Mouse (Mus musculus) macrophage (primary cell): ENCODE results near the gene Neurl4. TPM values are rescaled to one million over a fixed set of nuclear protein-coding genes. Genes with fewer than 3 reads are reported as not detected.
"Not testable (repeated sequence)": the region's sequence is repeated elsewhere in the genome, so short reads cannot be mapped to it uniquely, and the experiment has no call there.

ENCODE experiments used
- H3K27ac ChIP-seq: fragments of 350-480 bp; formaldehyde crosslinking; 2 replicates; pipeline ENCODE4 v1.9.0; 2021
- H3K36me3 ChIP-seq: fragments of 350-480 bp; formaldehyde crosslinking; 2 replicates; pipeline ENCODE4 v1.9.0; 2021; ENCODE audit errors: inconsistent target
- H3K4me3 ChIP-seq: fragments of 350-480 bp; formaldehyde crosslinking; 2 replicates; pipeline ENCODE4 v1.9.0; 2021; ENCODE audit errors: inconsistent target
- H3K79me2 ChIP-seq: fragments of 350-480 bp; formaldehyde crosslinking; 2 replicates; pipeline ENCODE4 v1.9.0; 2021; ENCODE audit errors: inconsistent target
- WGBS: methylation state at CpG from one replicate; pipeline ENCODE4 v1.1.7; 2026; ENCODE audit warnings: inconsistent platforms; ENCODE audit not compliant: missing documents; 5-methylcytosine and 5-hydroxymethylcytosine counted together
- polyA plus RNA-seq: library from polyadenylated mRNA; stranded (reverse); fragments of 250-400 nt; gene quantifications from 3 replicates; pipeline ENCODE4 v1.2.4, GENCODE M21; 2018; ENCODE audit warnings: inconsistent platforms
- total RNA-seq, 78 experiments: library from RNA; depleted of rRNA; stranded (reverse); fragments of 250-400 nt; gene quantifications; 1 replicate in 9 of 78; 2 replicates in 24 of 78; 3 replicates in 43 of 78; 4 replicates in 2 of 78; pipeline ENCODE4 v1.2.4; 2018; ENCODE audit warnings: inconsistent platforms in 56 of 78

Neurl4 gene
- 100 to 1,000 TPM in 8 of 26 experiments, 10 to 100 TPM in 18; 15.8 to 173 (median 76.4) TPM for total RNA-seq (2018; cell fraction: chromatin; rRNA removed)
- total RNA-seq (2018; cell fraction: cytosol; rRNA removed), result 10 to 100 TPM in 25 of 26 experiments, 1 to 10 TPM in 1; 6.2 to 23.8 (median 16.5) TPM
- 10 to 100 TPM; 14.3 to 66.7 (median 40.0) TPM for total RNA-seq (2018; cell fraction: nucleus; rRNA removed)
- polyA plus RNA-seq, result 14.9 to 19.2 TPM (median 15.6 TPM) in 3 replicates

DNA sequence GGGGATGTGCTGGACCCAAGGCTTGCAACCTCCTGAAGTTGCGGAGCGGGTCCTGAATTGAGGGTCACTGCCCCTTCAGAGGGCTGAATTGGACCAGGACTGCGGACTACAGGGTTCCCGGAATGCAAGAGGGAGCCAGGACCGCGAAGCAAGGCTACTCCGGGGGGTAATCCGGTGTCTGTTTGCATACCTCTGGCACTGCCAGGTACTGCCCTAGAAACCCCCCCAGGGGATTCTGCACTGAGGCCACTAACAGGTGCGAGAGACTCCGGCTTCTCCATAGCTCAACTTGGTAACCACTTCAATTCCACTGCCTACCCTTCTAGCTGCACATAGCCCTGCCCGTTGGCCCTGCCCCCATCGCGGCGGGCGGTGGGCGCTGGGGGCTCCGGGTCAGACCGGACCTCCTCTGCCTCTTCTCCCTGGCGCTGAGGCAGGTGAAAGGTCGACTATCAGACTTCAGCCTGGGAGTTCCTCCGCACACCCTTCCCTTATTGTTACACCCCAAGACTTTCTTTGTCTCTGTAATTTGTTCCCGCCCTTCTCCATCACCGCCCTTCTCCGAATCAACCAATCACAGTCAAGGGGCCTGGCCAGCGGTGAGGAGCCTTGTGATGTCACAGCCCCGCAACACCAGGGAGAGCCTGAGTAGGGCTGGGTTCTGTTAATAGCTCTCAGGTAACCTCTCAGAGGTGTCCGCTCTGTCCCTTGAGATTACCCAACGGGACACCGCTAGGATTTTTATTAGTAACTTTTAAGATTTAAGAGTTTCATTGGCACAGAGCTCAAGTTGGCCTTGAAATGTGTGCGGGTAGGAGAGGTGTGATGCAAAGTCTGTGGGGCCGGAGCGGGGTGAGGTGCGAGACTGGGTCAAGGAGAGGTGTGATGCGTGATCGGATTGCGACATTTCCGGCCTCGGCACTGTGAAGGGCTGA, at the start of gene Neurl4, which contains the start of gene 2810408A11Rik:
Gene Neurl4, plus strand, starts transcription at position 602 of the 935 bp plus-strand sequence.
Gene 2810408A11Rik, minus strand, starts transcription at position 517 of the 935 bp plus-strand sequence.
- H3K36me3 ChIP-seq, result peaks cover 22% of the 10 kb centered on the region
- whole genome bisulfite sequencing, result under 1% methylated on average over 38 of the region's 38 CpGs
- peak within 1 kb of the TSS; percentile 87 for H3K27ac ChIP-seq
- peak within 1 kb of the TSS; percentile 69 for H3K4me3 ChIP-seq
- no peaks in the 10 kb centered on the region; the same call in 1 of the 2 replicates for H3K79me2 ChIP-seq

DNA sequence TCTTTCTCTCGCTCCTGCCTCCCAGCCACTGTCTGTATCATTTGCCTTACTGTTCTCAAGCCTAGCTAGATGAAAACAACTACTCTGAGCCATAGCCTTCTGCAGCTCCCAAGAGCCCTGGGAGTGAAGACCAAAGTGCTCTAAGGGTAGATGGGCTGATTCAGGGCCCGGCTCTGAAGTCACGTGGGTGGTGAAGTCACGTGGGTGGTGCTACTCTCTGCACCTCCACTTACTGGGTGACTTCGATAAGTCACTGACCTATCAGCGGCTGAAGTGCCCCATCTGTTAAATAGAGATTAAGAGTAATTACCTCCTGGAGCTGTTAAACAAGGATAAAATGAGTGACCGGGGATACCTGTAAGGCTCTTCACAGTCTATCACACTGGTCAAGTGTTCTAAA, 46.9 kb upstream of the Neurl4 start:
- Histone ChIP-seq H3K36me3 (peaks cover 15% of the 10 kb centered on the region; the same call in 1 of the 2 replicates), H3K4me3 (no peak overlapping the region), H3K79me2 (no peaks in the 10 kb centered on the region), H3K27ac (no peak overlapping the region)
- WGBS, result 39% methylated on average over 7 of the region's 7 CpGs

DNA sequence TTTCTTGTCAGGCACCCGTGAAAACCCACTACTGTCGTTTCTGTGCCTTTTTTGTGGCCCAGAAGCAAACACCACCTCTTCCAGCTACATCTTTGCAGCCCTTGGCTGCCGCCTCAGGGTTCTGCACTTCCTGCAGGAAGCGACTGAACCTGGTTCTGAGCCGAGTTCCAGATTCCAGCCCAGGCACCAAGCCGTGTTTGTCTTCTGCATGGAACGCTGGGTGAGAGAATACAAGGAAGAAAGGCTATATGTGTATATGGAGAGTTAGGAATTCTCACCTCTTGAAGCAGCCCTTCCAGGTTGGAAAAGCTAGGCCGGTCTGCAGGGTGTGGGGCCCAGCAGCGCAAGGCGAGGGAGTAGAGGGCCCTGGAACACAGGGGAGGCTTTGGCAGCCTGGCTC, 46.2 kb upstream of the Neurl4 start:
- Histone ChIP-seq H3K36me3 (peaks cover 15% of the 10 kb centered on the region; the same call in 1 of the 2 replicates), H3K27ac (no peak overlapping the region), H3K79me2 (no peaks in the 10 kb centered on the region), H3K4me3 (no peak overlapping the region)
- 64% methylated on average over 10 of the region's 10 CpGs for WGBS

DNA sequence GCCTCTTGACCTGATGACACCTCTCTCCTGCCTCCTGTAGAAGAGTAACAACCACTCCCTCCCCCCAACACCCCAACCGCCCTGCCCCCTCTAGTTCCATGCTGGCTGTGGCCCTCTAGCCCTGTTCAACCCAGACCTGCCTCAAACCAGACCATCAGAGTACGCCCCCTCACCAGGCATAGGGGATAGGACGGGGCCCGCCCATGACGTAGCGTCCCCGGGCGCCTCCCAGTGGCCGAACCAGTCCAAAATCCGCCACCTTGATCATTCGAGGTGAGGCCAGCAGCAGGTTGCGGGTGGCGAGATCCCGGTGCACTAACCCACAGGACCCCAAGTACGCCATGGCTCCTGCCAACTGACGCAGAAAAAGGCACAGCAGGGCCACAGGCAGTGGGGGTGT, 45.5 kb upstream of the Neurl4 start:
- Histone ChIP-seq H3K4me3 (no peak overlapping the region), H3K36me3 (peaks cover 13% of the 10 kb centered on the region; the same call in 1 of the 2 replicates), H3K27ac (no peak overlapping the region), H3K79me2 (no peaks in the 10 kb centered on the region)
- WGBS, result 37% methylated on average over 15 of the region's 16 CpGs

DNA sequence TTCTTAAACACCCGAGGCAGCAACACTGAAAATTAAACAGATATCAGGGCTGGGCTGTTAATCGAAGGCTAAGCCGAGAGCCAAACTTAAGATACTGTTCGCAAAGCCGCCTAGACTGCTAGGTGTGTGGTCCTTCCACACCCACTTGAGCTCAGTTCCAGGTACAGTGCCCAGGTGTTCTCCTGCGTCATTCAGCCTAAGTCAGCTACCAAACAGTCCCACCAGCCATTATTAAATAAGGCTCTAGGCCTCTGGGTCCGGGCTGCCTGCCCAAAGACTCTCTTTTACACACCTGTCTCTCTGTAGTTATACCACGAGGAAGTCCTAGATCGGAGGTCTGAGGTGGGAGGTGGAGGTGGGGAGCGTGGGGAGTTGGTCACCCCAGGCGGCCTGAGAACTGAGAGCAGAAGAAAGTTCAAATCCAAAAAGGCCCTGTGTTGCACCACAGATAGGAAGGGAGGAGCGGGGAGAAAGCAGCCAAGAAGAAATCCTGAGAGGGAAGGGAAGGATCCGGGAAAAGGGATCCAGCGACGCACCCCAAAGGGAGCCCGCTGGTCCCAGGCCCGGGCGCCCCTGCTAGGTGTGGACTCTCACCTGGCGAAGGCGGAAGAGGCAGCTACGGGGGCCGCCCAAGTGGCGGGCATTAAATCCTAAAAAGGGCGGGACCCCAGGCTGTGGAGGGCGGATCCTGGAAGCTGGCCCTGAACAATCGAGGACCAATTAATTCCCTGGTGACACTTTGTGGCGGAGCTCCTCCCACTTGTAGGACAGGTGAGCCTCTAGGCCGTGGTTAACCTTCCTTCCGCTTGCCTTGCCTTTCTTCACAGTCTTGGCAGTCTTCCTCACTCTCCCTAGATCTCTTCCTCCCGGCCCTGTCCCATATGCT, 42.5 kb upstream of the Neurl4 start, which contains the start of gene Tnk1:
Gene Tnk1, minus strand, starts transcription at position 618 of the 886 bp plus-strand sequence.
- H3K27ac ChIP-seq, result no peak within 1 kb of the TSS
- no peak within 1 kb of the TSS for H3K4me3 ChIP-seq
- no peaks in the 10 kb centered on the region for H3K36me3 ChIP-seq
- WGBS, result 87% methylated on average over 29 of the region's 30 CpGs
- no peaks in the 10 kb centered on the region for H3K79me2 ChIP-seq

DNA sequence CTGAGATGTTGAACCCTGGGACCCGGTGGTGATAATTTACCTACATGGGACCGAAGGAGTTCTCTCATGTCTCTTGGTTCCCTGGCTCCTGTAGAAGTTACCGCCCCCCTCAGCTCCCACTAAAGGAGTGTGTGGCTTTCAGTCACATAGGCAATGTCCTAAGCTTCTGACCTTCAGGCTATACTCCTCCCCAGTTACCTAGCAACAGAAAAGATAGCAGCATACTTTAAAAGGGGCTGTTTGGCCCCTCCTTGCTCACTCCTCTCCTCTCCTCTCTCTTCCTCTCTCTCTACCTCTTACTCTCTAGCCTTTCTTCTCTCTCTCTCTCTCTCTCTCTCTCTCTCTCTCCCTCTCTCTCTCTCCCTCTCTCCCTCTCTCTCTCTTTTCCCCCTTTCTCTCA, 37.1 kb upstream of the Neurl4 start:
- H3K4me3 ChIP-seq, H3K36me3 ChIP-seq, H3K27ac ChIP-seq, H3K79me2 ChIP-seq: not testable (repeated sequence)
- WGBS, result 83% methylated on average over 3 of the region's 3 CpGs

DNA sequence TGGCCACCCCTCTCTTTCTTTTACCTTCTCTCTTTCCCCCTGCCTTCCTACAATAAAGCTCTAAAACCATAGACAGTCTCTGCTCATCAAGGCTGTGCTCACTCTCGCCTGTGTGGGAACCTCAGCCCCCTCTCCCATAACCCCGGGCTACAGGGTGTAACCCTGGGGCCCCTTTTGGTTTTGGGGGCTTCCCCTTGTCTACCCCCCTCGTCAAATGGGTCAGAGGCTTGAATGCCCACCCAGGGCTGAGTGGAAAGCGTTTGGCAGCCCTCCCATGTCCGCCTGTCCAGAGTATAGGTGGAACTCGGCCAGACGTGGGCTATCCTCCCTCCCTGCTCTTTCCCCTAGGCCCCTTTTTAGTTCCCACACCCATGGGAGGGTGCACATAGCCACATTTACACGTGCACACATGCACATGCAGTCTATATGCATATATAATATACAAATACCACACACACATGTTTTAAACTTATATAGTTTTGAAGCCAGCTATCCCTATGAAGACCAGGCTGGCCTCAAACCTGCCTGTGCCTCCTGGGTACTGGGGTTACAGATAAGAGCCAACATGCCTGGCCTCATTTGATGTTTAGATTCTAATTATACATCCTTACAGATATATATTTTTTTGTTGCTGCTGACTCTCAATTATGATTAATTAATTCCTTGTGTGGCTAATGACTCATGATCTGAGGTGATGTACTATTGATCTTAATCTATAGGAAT, 36.6 kb upstream of the Neurl4 start:
- H3K27ac ChIP-seq, result no peak overlapping the region
- WGBS, result 52% methylated on average over 8 of the region's 8 CpGs
- H3K79me2 ChIP-seq, result no peaks in the 10 kb centered on the region

DNA sequence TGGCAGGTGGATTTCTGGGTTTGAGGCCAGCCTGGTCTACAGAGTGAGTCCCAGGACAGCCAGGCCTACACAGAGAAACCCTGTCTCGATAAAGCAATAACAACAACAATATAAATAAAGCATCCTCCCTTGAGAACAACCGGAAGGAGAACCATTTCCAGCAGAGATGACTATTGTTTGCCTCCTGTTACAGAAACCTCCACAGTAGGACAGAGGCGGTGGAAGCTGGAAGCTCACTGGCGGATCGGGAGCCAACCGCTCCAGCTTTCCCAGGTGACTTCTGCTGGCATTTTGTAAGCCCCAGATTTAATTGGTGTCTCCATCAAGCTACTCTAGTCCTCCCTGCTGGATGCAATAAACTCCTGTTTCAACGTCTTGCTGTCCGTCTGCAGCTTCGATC, 35.3 kb upstream of the Neurl4 start:
- no peaks in the 10 kb centered on the region for H3K36me3 ChIP-seq
- H3K79me2 ChIP-seq, result no peaks in the 10 kb centered on the region
- 93% methylated on average over 9 of the region's 9 CpGs for WGBS
- H3K4me3 ChIP-seq, result no peak overlapping the region
- H3K27ac ChIP-seq, result no peak overlapping the region

More for the DNA sequence above, 36.6 kb upstream of the Neurl4 start:
- Histone ChIP-seq H3K4me3 (no peak overlapping the region), H3K36me3 (no peaks in the 10 kb centered on the region)

DNA sequence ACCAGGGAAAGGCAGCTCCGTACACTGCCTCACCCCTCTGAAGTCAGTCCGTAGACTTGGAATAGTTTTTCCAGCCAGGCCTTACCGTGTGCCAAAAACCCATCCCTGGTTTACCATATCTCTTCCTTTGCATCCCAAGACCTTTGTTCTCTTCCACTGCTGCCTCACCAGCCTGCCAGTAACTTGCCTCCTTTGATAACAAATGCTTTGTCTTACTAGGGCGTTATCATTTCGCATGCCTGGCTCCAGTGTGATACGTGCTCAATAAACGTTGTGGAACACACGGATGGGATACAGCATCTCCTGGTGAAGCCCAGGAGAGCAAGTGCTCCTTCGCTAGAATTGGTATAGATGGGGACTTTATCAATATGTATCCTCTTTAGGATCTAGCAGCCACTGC, 33.5 kb upstream of the Neurl4 start:
- Histone ChIP-seq H3K4me3 (no peak overlapping the region), H3K27ac (no peak overlapping the region), H3K36me3 (no peaks in the 10 kb centered on the region), H3K79me2 (no peaks in the 10 kb centered on the region)
- 87% methylated on average over 9 of the region's 9 CpGs for WGBS

DNA sequence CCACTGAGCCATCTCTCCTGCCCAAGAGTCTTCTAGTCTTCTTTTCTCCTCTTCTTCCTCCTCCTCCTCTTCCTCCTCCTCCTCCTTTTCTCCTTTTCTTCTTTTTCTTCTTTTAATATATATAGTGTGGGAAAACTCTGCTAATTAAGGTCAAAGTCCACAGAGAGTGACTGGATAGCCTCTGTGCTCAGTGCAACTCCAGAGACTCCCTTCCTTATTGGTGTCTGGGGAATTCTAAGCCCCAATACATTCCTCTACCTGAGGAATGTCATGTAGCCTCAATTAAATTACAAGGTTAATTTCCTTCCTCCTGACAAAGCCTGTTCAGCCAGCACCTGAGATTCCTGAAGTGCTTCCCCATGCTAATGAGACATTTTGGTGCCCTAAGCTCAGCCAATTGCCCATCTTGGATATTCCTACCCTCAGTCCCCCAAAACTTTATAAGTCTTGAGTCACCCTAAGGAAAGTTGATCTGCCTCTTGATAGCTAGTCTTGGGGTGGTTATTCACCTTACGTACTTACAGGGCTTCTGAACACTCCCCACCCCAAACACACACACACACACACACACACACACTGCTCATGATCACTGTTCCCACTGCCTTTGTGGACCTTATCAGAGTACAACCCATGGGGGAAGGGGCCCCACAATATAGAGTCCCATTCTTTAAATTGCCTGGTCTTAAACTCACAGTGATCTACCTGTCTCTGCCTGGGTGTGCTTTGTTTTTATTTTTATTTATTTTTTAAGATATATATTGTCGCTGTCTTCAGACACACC, 30.4 kb upstream of the Neurl4 start:
- WGBS, result 100% methylated on average over 2 of the region's 2 CpGs
- H3K36me3 ChIP-seq, result no peaks in the 10 kb centered on the region
- no peak overlapping the region for H3K4me3 ChIP-seq
- H3K27ac ChIP-seq, result no peak overlapping the region
- H3K79me2 ChIP-seq, result no peaks in the 10 kb centered on the region

DNA sequence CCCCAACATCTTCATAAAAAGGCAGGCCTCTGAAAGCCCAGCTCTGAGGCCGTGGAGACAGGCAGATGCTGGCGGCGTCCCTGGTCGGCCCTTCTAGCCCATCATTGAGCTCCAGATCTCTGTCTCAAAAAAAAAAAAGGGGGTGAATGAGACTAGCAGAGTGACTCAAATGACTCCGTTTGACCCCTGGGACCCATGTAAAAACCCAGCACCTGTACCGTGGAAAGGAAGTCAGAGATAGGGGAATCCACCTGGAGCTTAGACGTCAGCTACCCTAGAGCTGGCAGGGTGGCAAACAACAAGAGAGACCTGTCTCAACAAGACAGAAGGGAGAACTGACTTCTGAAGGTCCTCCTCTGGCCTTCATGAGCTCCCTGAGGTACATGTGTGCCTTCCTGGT, 29.1 kb upstream of the Neurl4 start:
- Histone ChIP-seq H3K79me2 (no peaks in the 10 kb centered on the region), H3K36me3 (no peaks in the 10 kb centered on the region), H3K27ac (no peak overlapping the region), H3K4me3 (no peak overlapping the region)
- 89% methylated on average over 7 of the region's 7 CpGs for WGBS

DNA sequence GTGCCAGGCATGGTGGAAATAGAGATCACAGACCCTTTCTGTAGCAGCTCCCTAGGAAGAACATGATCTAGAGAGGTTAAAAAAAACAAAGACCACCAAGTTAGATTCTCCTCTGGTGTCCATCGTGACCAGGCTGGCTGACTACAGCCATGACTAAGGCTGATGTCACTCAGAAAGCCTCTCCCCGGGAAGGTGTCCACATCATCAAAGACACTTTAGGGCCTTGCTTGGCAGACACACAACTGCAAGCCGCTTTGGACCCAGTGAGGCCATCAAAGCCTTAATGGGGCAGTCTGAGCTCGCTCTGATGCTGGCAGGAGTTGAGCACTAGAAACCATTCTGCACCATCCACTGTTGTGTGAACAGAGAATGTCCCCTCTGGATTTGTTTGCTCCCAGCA, 28.4 kb upstream of the Neurl4 start:
- WGBS, result 81% methylated on average over 4 of the region's 4 CpGs
- Histone ChIP-seq H3K4me3 (no peak overlapping the region), H3K27ac (no peak overlapping the region), H3K79me2 (no peaks in the 10 kb centered on the region), H3K36me3 (no peaks in the 10 kb centered on the region)

DNA sequence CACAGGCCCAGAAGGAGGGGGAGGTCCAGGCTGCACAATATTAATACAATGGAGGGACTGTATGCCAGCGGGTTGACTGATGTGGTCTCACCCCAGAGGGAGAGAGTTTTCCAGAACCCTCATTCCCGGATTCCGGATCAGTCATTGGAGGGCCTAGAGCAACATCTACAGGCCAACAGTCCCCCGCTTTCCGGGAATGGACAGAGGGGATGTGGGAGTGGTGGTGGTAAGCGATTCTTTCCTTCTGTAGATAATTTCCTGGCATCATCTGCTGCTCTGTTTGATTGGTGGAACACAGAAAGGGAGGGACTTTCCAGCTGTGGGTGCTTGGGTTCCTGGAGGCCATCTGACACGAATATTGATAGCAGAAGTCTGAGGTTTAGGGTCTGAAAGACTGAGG, 24.7 kb upstream of the Neurl4 start:
- H3K27ac ChIP-seq, result no peak overlapping the region
- WGBS, result 57% methylated on average over 7 of the region's 7 CpGs
- no peak overlapping the region for H3K4me3 ChIP-seq
- H3K79me2 ChIP-seq, result peaks cover 16% of the 10 kb centered on the region
- no peaks in the 10 kb centered on the region for H3K36me3 ChIP-seq
